Mouse (Mus musculus) c-Kit-positive CD71-positive TER-119-negative erythroid progenitor cells, embryonic 14.5 days (primary cell): ENCODE results near the gene Fam120b.
A peak's percentile ranks its signal among the peaks of the same experiment; 100 is the strongest.

Experiments used
- DNase-seq: peaks from one replicate; pipeline ENCODE4 v3.0.0-alpha.2; 2013; ENCODE audit warnings: low read depth

The Fam120b gene

GRCm38 (mm10) chr17:15395997-15396675, at the start of gene Fam120b:
Gene Fam120b, plus strand, starts transcription at chr17:15396202.
- peak; percentile 80 for DNase-seq

DNA sequence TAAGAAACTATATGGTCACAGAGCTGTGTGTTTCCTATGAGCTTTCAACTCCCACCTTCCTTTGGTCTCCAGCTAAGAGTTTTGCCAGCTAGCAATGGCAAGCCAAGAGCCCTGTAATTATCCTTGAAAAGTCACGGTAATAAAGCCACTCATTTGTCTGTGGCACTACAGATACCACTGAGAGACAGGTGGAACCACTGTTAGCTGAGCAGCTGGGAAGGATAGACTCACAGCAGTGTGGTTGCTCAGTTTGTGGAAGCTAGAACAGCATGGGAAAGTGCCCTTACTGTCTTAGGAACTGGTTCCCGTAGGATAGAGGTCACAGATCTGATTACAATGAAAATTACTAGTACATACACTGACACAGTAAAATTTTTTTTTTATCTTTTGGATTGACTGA, 45.9 kb upstream of the Fam120b start:
- no peak for DNase-seq

DNA sequence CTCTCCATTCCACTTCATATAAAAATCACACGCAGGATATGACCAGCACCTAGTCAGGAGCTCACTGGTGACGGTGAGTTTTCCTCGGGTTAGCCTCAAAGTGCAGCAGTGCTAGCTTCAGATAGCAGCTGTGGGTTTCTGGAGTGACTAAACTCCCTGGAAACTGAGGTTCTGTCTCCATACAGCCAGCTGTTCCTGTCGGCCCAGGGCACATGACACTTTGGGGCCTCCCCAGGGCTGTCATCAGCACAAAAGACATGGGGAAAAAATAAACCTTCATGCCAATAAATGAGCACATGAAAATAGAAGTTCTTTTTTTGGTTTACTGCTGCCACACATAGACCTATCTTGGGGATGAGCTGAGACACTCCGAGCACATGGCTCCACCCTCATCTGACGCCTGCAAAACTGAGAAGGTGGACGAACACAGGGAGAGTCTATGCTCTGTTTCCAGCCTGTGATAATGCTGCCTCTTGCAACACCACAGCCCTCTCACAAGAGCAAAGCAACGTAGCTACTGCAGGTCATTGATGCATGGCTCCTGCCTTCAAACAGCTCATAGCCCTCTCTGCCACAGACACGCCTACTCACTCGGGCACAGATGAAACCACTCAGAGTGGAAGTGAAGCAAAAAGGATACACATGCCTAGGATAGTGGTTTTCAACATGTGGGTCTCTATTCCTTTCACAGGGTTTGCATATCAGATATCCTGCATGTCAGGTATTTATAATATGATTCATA, 43.0 kb upstream of the Fam120b start:
- no peak for DNase-seq

GRCm38 (mm10) chr17:15354006-15354405, 42.0 kb upstream of the Fam120b start:
- DNase-seq: no peak

GRCm38 (mm10) chr17:15355072-15355471, 40.9 kb upstream of the Fam120b start:
- DNase-seq: no peak

DNA sequence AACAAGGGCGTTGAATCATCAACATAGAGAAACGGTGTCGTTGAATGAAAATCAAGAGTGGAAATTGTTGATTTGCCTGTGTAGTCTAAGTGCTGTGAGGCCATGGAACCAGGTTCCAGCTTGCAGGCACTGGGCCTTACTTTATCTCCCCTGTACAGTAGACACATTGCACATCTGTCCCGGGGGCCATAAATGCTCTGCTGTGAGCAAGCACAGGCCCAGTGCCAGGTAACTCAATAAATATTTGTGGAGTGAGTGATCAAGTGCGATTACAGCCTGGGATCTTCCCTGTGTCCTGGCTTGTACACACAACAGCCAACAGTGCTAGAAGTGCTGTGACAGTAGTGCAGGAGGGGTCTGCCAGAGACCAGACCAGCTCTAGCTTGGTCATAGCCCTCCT, 39.5 kb upstream of the Fam120b start:
- DNase-seq: no peak

- DNase-seq: no peak
Observed at GRCm38 (mm10) chr17:15357071-15357470, 38.9 kb upstream of the Fam120b start.

GRCm38 (mm10) chr17:15363656-15364055, 32.3 kb upstream of the Fam120b start:
- no peak for DNase-seq

DNA sequence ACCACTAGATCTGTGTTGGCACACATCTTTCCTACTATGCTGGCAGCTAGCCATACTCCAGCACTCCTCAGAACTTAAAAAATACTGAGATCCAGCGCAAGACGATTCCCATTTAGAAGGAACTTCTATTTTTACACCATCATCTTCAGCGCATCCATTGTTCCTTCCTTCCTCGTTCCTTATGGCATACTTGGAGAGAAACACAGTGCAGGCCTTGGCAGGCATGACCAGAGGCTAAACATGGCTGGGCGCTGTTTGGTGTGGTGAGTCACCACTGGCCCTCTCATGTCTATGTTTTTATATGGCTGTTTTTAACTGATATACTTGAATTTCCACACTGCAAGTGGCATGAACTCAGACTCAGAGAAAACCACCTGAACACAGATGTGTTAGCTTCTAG, 30.4 kb upstream of the Fam120b start:
- no peak for DNase-seq

GRCm38 (mm10) chr17:15370401-15370800, 25.6 kb upstream of the Fam120b start:
- no peak for DNase-seq

DNA sequence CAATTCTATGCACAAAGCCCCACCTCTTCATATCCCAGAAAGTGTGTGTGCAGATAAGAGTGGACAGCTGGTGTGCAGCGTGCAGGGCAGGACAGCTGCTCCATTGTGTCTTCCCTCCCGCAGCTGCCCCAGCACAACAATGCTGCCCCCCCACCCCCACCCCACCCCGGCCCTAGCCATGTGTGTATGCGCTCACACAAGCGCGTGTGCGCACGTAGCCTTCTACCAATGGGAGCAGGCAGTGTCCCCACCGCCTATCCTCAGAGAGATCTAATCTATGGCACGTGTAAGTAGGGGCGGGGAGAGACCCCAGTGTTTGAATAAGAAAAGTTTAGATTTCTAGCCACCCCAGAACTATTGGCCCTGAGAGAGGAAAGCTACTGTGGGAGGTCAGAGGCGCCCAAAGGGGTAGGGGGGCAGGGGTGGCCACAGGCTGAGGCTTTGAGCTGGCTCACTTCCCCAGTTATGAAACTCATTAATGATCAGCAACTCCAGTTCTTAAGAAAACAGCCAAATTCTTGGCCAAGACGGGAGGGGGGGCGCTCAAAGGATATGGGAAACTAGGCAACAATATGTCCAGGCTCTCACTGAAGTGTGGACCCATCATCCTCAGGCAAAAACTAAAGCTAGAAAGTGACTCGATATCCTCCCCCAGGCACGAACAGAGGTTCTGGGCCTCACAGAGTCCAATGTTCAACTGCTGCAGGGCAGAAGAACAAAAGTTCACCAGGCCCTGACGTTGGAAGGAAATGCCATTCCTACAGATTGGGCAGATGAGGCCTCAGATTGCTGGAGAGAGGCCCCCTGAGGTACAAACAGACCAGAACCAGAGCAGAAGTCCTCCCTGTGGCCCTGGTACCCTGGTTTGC, 23.8 kb upstream of the Fam120b start:
- no peak for DNase-seq

DNA sequence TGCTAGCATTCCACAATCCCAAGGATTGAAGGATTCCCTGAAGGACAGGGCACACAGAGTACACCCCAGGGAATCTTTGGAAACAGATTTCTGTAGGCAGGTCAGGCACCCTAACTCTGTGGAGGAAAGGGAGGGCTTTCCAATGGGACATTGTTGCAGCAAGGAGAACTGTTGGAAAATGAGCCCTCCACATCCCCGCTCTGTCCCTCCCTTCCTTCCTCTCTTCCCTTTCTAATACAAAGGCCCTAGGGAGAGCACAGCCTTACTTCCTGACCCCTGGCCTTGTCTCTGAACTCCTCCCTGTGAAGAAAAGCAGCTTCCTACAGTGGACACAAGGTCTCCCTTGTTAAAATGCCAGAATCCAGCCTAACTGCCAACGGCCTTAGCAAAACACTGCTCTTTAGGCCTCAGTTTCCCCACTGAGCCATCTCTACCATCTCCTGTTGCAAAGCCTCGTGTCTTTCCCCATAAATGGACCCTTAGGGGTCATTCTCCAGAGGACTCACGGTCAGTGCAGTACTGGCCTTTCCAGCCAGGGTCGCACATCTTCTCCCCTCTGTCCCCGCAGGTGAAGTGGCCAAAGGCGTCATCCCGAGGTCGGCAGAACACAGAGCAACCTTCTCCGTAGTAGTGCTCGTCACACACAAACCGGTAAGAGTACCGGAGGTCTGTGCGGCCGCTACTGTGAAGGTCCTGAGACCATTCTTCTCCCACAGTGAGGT, 22.9 kb upstream of the Fam120b start:
- no peak for DNase-seq

- DNase-seq: no peak
Observed at GRCm38 (mm10) chr17:15374321-15375141, 21.5 kb upstream of the Fam120b start.

GRCm38 (mm10) chr17:15375224-15375623, 20.8 kb upstream of the Fam120b start:
- no peak for DNase-seq

- no peak for DNase-seq
Observed at GRCm38 (mm10) chr17:15375701-15376493, 20.1 kb upstream of the Fam120b start.

DNA sequence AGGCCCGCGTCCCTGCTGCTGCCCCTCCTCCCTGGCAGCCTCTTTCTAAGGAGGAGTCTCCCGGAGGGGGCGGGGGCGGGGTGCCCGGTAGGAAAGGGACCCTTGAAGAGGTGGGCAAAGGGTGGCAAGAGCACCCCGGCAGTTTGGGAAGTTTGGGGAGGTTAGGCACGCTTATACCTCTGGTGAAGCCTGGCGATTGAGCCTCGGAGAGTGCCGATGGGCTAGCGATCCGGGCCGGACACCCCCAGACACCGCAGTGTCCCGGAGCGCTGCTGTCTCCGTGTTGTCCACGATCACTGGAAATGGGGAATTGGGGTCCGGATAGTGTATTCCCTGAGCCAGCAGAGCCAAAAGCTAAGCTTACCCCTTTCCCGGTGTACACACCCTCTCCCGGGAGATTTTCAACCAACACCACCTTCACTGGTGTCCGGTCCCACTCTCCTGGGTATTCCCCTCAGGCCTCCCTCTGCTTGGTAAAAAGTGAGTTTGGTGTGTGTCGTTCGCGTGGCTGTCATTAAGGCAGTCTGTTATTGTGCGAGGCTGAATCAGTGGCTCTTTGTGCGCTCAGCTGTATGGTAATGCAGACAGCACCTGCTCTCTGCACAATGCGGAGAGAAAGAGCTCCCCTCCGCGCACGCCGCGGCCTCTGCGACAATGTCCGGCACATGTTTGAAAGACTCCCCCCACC, 19.4 kb upstream of the Fam120b start, which contains the start of gene Dll1:
TSS of gene Dll1 (minus strand) at position 379 of the 688 bp plus-strand sequence.
- no peak for DNase-seq

DNA sequence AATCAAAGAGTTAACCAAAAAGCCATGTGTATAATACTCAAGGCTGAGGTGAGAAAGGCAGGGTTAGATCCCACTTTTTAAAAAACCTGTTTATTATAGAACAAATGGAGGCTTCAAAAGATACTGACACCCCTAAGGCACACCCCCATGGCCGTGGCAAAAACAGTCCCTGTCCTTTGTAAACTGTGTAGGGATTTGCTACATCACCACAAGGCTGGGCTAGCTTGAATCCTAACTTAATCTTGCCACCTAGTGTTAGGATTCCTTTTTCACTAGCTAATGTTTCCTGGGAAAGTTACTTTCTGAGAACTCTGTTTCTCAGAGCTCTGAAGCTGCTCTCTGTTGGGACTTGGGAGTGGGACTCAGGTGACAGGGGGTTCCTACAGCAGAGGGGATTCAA, 18.1 kb upstream of the Fam120b start:
- DNase-seq: no peak

GRCm38 (mm10) chr17:15378413-15379109, 17.4 kb upstream of the Fam120b start:
- no peak for DNase-seq
